Mouse (Mus musculus) Muller cell, postnatal 12 days (primary cell): ENCODE results near the gene Kif21b.

Experiments
- DNase-seq: peaks from one replicate; pipeline ENCODE4 v3.0.0-alpha.2; 2015; ENCODE audit errors: inconsistent ontology term

The Kif21b gene

GRCm38 (mm10) chr1:136159830-136160229 lies 28.6 kb downstream of the Kif21b start:
- no peak for DNase-seq

- no peak for DNase-seq
These were observed 29.1 kb downstream of the Kif21b start for GRCm38 (mm10) chr1:136160297-136160696.

- DNase-seq, result no peak
These were observed 29.7 kb downstream of the Kif21b start for GRCm38 (mm10) chr1:136160930-136161329.

GRCm38 (mm10) chr1:136161333-136161921 lies 30.2 kb downstream of the Kif21b start:
- DNase-seq, result no peak

- no peak for DNase-seq
These were observed 34.2 kb downstream of the Kif21b start for GRCm38 (mm10) chr1:136165436-136165835.

GRCm38 (mm10) chr1:136167657-136168056 lies 36.5 kb downstream of the Kif21b start:
- peak; percentile 43 for DNase-seq

- DNase-seq, result peak; percentile 76
These were observed 38.9 kb downstream of the Kif21b start for GRCm38 (mm10) chr1:136170109-136170508.

GRCm38 (mm10) chr1:136172696-136173095 lies 41.5 kb downstream of the Kif21b start:
- DNase-seq, result no peak

GRCm38 (mm10) chr1:136174101-136174606 lies 43.0 kb downstream of the Kif21b start:
- DNase-seq, result no peak

GRCm38 (mm10) chr1:136175183-136175582 lies 44.0 kb downstream of the Kif21b start:
- no peak for DNase-seq

GRCm38 (mm10) chr1:136177085-136177484 lies 45.9 kb downstream of the Kif21b start:
- DNase-seq, result peak; percentile 37

- DNase-seq, result no peak
These were observed 47.6 kb downstream of the Kif21b start for GRCm38 (mm10) chr1:136178741-136179140.

GRCm38 (mm10) chr1:136179511-136180001 lies 48.4 kb downstream of the Kif21b start:
- no peak for DNase-seq

- DNase-seq, result no peak
These were observed 58.8 kb downstream of the Kif21b start for GRCm38 (mm10) chr1:136190033-136190432.

- peak; percentile 26 for DNase-seq
These were observed 81.6 kb downstream of the Kif21b start, which contains the start of gene Mroh3 for GRCm38 (mm10) chr1:136212803-136213202. Mroh3 (minus strand) TSS chr1:136212828.

GRCm38 (mm10) chr1:136214304-136214703 lies 83.1 kb downstream of the Kif21b start:
- no peak for DNase-seq

GRCm38 (mm10) chr1:136220037-136220871 lies 89.1 kb downstream of the Kif21b start:
- DNase-seq, result no peak

GRCm38 (mm10) chr1:136222386-136222785 lies 91.2 kb downstream of the Kif21b start:
- DNase-seq, result no peak

- DNase-seq, result no peak
These were observed 92.7 kb downstream of the Kif21b start for GRCm38 (mm10) chr1:136223758-136224342.

GRCm38 (mm10) chr1:136225846-136226245 lies 94.7 kb downstream of the Kif21b start:
- DNase-seq, result no peak

- no peak for DNase-seq
These were observed 95.4 kb downstream of the Kif21b start for GRCm38 (mm10) chr1:136226626-136227025.
